Mouse (Mus musculus) limb, embryonic 12.5 days (tissue): ENCODE measurements around the gene Uqcc1. TPM values are rescaled to one million over a fixed set of nuclear protein-coding genes. Genes with fewer than 3 reads are reported as not detected.

Experiments
- ATAC-seq: fragments of 200-750 bp; cut with Nextera tagmentation; 2 replicates; pipeline ENCODE4 v1.8.0; 2017; ENCODE audit warnings: low read depth, moderate TSS enrichment; ENCODE audit not compliant: insufficient number of reproducible peaks, insufficient read depth, low FRiP score, low TSS enrichment
- H3K27ac ChIP-seq: fragments of 300-500 bp; sonication (generic); 2 replicates; pipeline ENCODE4 v1.5.1; 2016; ENCODE audit warnings: mild to moderate bottlenecking, moderate library complexity
- H3K27me3 ChIP-seq: fragments of 300-500 bp; sonication (generic); 2 replicates; pipeline ENCODE4 v1.6.1; 2016; ENCODE audit warnings: mild to moderate bottlenecking, moderate library complexity
- H3K36me3 ChIP-seq: fragments of 300-500 bp; sonication (generic); 2 replicates; pipeline ENCODE4 v1.6.1; 2016; ENCODE audit warnings: mild to moderate bottlenecking, moderate library complexity
- H3K4me1 ChIP-seq: fragments of 300-500 bp; sonication (generic); replicated peaks from 2 replicates; pipeline ENCODE4 v1.6.1; 2016
- H3K4me2 ChIP-seq: fragments of 300-500 bp; sonication (generic); 2 replicates; pipeline ENCODE4 v1.6.1; 2016; ENCODE audit warnings: mild to moderate bottlenecking, moderate library complexity
- H3K4me3 ChIP-seq: fragments of 300-500 bp; sonication (generic); replicated peaks from 2 replicates; pipeline ENCODE4 v1.5.1; 2016; ENCODE audit warnings: mild to moderate bottlenecking
- H3K9ac ChIP-seq: fragments of 300-500 bp; sonication (generic); replicated peaks from 2 replicates; pipeline ENCODE4 v1.6.1; 2016; ENCODE audit warnings: mild to moderate bottlenecking, moderate library complexity
- H3K9me3 ChIP-seq: fragments of 300-500 bp; sonication (generic); 2 replicates; pipeline ENCODE4 v1.6.1; 2016; ENCODE audit warnings: mild to moderate bottlenecking, moderate library complexity
- WGBS: fragments of 180-500 bp; shearing (Covaris S2); methylation state at CpG from one replicate; pipeline ENCODE4 v1.1.7; 2016; 5-methylcytosine and 5-hydroxymethylcytosine counted together
- polyA plus RNA-seq: library from polyadenylated mRNA; unstranded; fragments of >200 nt; fragmentation: Nextera tagmentation; extraction: Ambion mirVana; gene quantifications from 2 replicates; pipeline ENCODE4 v1.2.1, GENCODE M21; 2016

Uqcc1 gene
- polyA plus RNA-seq: 64.8 and 66.9 TPM in 2 replicates

DNA sequence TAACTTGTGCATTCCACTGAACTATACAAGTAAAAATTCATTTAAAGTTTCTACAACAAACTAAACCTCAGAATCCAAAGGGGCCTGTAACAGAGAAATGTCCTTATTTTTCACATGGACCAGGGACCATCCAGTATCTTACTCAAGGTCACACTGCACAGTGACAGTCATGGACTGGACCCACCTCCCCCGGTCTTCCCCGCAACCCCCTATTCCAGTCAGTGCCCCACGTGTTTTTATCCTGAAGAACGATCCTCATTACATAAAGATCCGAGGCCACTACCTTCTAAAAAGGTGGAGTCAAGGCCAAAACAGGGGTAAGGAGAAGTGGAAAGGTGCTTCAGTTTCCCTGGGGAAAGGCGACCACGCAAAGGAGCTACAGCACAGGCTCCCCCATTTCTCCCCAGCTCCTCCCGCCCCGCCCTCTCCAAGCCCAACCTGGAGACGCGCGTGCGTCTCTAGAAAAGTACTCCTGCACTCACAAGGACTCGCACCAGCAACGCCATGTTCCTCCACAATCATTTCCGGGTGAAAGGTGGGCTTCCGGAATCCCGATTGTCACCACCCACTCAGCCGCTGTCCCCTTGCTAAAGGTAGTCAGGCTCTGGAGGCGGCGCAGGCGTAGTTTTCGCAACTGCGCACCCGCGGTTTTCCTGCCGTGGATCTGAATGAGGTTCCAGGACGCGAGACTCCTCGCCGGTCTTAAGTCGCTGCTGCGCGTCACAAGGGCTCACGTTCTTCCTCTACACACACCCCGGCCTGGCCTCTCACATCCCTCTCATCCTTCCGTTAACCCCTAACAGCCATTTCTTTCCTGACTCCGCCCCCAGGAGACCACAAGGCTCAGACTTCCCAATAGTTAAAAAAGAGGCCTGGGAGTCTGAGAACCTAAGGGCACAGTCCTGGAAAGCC, at the start of gene Uqcc1:
TSS of gene Uqcc1 (minus strand) at position 780 of the 912 bp plus-strand sequence.
- Histone ChIP-seq H3K4me2 (peak within 1 kb of the TSS; percentile 80), H3K9me3 (peaks cover 3% of the 10 kb centered on the region; the same call in 1 of the 2 replicates), H3K27me3 (no peaks in the 10 kb centered on the region), H3K4me3 (peak within 1 kb of the TSS; percentile 62), H3K4me1 (peaks cover 19% of the 10 kb centered on the region), H3K27ac (peak within 1 kb of the TSS; percentile 91), H3K36me3 (no peaks in the 10 kb centered on the region; the same call in 1 of the 2 replicates), H3K9ac (peak within 1 kb of the TSS; percentile 57)
- peak; percentile 85 for ATAC-seq
- under 1% methylated on average over 38 of the region's 38 CpGs for WGBS

DNA sequence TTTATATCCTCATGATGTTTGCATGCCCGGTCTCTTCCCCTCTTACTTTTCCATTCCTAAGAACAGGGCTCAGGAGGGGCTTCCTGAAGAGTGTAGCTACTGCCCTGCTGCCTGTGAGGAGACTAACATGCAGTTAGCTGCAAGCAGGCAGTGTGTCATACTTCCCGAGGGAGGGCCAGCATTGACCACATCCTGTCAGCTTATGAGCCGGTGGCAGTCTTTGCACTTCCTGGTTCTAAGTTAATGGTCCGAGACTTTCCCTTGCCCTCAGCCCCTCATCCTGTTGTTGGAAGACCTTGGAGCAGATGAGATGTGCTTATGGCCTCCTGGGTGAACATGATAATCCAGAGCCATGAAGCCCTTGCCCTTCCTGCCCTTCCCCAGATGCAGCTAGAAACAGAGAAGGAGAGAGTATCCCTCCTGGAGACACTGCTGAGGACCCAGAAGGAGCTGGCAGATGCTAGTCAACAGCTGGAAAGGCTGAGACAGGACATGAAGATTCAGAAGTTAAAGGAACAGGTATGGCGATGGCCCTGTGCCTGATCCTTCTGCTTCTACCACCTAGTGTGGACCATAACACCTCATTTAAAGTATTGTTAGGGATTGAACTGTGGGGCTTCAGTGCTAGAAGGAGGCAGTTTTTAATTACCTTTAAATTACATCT, 49.4 kb upstream of the Uqcc1 start:
- no peak overlapping the region for H3K9ac ChIP-seq
- peaks cover 97% of the 10 kb centered on the region for H3K36me3 ChIP-seq
- ATAC-seq: no peak
- no peaks in the 10 kb centered on the region for H3K27me3 ChIP-seq
- H3K4me1 ChIP-seq: no peaks in the 10 kb centered on the region
- H3K4me3 ChIP-seq: no peak overlapping the region
- H3K4me2 ChIP-seq: no peak overlapping the region
- WGBS: 82% methylated on average over 5 of the region's 5 CpGs
- no peak overlapping the region for H3K27ac ChIP-seq
- no peaks in the 10 kb centered on the region for H3K9me3 ChIP-seq

DNA sequence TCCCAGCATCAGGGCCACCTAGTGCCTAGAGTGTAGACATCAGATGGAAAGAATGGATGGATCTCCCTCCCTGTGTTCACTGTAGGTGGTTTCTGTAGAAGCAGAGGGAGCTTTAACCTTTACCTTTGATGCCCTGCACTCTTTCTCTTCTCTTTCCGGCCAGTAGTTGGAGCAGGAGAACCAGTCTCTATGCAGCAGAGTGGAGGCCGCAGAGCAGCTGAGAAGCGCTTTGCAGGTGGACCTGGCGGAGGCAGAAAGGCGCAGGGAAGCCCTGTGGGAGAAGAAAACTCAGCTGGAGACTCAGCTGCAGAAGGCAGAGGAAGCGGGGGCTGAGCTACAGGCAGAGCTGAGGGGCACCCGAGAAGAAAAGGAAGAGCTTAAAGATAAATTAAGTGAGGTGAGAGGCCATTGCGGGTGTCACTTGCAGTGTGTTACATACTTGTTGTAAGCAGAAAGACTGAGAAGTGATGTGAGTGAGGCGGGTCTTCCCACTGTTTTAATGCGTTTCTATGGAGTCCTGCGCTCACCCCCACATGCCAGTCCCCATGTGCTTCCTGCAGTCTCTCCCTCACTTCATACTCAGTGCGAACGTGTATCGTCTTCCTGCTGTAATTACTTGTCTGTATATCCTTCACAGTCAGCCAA, 44.1 kb upstream of the Uqcc1 start:
- Histone ChIP-seq H3K27me3 (no peaks in the 10 kb centered on the region), H3K36me3 (peaks cover 93% of the 10 kb centered on the region), H3K27ac (no peak overlapping the region), H3K9me3 (no peaks in the 10 kb centered on the region), H3K4me3 (no peak overlapping the region), H3K9ac (no peak overlapping the region), H3K4me2 (no peak overlapping the region), H3K4me1 (no peaks in the 10 kb centered on the region)
- WGBS: 79% methylated on average over 14 of the region's 14 CpGs
- no peak for ATAC-seq

DNA sequence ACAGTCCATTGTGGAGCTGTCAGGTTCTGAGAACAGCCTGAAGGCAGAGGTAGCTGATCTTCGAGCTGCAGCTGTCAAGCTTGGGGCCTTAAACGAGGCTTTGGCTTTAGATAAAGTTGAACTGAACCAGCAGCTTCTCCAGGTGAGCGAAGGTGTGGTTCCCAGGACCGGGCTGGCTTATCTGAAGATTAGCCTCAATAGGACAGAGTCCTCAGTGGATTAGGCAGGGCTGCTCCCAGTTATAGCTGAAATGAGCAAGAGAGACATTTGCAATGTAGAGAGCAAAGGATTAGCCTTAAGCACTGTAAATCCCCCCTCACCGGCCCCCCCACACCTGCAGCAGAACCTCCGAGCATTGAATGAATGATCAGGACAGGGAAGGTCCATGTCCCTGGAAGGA, 43.2 kb upstream of the Uqcc1 start:
- Histone ChIP-seq H3K4me1 (no peaks in the 10 kb centered on the region), H3K36me3 (peaks cover 93% of the 10 kb centered on the region), H3K4me3 (no peak overlapping the region), H3K9ac (no peak overlapping the region), H3K27me3 (no peaks in the 10 kb centered on the region), H3K9me3 (no peaks in the 10 kb centered on the region), H3K4me2 (no peak overlapping the region), H3K27ac (no peak overlapping the region)
- 90% methylated on average over 6 of the region's 6 CpGs for WGBS
- ATAC-seq: no peak

DNA sequence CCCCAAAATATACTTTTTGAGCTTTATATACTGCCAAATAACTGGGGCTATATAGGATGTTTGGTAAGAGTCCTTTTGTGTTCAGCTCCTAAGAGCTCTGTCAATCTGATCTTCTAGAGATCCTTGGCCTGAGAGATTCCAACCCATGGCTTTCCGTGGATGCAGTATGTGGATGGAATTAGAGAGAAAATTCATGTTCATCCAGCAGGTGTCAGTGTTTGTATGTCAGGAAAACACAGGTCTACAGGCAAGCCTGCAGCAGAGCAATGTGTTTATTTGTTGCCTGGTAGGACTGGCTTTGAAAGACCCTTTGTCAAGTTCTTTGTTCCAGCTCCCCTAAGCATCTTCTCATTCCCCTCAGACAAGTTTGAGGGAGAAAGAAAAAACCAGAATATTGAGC, 32.9 kb upstream of the Uqcc1 start:
- no peaks in the 10 kb centered on the region for H3K9me3 ChIP-seq
- H3K4me2 ChIP-seq: no peak overlapping the region
- 54% methylated on average over 1 of the region's 1 CpGs for WGBS
- H3K4me3 ChIP-seq: no peak overlapping the region
- H3K9ac ChIP-seq: no peak overlapping the region
- H3K27ac ChIP-seq: no peak overlapping the region
- H3K27me3 ChIP-seq: no peaks in the 10 kb centered on the region
- peaks cover 74% of the 10 kb centered on the region for H3K36me3 ChIP-seq
- no peak for ATAC-seq
- no peaks in the 10 kb centered on the region for H3K4me1 ChIP-seq

DNA sequence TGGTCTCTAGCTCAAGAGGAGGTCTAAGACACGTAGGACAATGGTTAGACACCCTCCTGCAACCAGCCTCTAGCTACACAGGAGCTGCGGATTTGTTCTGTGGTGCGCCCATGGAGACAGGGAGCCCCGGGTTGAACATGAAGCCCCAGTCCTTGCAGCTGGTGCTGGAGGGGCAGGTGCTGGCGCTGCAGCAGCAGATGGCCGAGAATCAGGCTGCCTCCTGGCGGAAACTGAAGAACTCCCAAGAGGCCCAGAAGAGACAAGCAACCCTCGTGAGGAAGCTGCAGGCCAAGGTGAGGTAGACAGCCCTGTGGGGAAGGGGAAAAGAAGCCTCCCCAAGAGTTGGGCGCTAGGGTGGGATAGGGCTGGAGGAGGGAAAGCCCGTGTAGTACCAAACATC, 31.8 kb upstream of the Uqcc1 start:
- no peaks in the 10 kb centered on the region for H3K27me3 ChIP-seq
- no peak overlapping the region for H3K27ac ChIP-seq
- H3K4me1 ChIP-seq: no peaks in the 10 kb centered on the region; the same call in 1 of the 2 replicates
- peaks cover 63% of the 10 kb centered on the region for H3K36me3 ChIP-seq
- no peaks in the 10 kb centered on the region for H3K9me3 ChIP-seq
- no peak overlapping the region for H3K4me3 ChIP-seq
- no peak overlapping the region for H3K9ac ChIP-seq
- ATAC-seq: no peak
- H3K4me2 ChIP-seq: no peak overlapping the region
- 87% methylated on average over 10 of the region's 10 CpGs for WGBS

DNA sequence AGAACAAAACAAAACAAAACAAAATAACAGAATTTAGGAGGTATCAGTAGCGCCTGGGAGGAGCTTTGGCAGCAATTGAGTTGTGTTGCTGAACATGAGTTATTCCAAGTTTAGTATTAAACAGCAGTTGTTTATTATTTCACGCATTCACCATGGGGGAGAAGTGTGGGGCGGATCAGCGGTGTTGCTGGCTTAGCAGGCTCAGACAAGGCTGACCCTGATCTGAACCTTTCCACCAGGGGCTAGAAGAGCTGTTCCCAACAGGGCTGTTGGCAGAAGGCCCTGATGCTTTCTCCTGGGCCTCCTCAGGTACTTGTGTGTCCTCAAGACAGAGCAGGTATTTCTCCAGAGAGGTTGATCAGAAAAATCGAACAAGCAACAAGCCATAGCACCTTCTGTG, 29.9 kb upstream of the Uqcc1 start:
- Histone ChIP-seq H3K27me3 (no peaks in the 10 kb centered on the region), H3K9ac (no peak overlapping the region), H3K36me3 (peaks cover 46% of the 10 kb centered on the region), H3K4me3 (no peak overlapping the region), H3K9me3 (no peaks in the 10 kb centered on the region), H3K4me2 (no peak overlapping the region), H3K27ac (no peak overlapping the region), H3K4me1 (no peaks in the 10 kb centered on the region; the same call in 1 of the 2 replicates)
- no peak for ATAC-seq
- 91% methylated on average over 5 of the region's 5 CpGs for WGBS

DNA sequence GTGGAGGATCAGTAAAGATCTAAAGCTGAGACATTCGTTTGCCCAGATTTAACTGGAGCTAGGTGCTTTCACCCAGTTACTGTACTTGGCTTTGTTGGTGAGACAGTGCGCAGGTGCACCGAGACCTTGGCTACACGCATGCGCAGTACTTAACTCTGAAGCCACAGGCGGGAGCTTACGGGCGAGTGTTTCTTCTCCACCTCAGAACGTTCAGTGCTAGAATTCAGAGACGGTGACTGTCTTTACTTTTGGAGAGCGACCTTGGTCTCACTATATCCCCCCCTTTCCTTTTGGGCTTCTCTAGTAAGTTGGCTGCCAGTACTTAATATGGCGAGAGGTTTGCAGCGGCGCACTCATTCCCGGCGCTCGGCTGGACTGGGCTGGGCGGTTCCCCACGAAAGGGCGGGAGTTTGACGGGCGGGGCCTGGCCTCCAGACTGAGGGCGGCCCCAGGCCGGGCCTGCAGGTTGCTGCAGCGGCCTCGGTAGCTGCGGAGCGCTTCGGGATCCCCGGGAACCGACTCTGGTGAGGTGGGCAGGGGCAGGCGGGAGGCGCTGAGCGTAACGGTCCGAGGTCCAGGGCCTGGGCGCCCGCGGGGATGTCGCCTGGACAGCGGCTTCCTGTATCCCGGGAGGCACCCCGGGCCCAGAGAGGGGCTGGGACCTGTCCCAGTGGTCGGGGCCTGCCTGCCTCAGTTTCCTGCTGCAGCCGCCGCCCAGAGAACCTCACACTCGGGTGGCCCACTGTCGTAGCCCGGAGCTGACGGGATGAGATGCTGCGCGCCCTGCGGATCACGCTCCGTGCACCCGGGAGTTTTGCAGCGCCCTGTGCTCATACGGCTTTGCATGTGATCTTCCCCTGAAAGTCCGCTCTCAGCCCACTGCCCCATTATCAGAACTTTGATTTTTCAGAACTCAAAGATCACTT, 26.3 kb upstream of the Uqcc1 start, which contains the start of gene Cep250:
TSS of gene Cep250 (plus strand) at position 325 of the 926 bp plus-strand sequence.
- Histone ChIP-seq H3K4me1 (no peaks in the 10 kb centered on the region; the same call in 1 of the 2 replicates), H3K4me2 (peak within 1 kb of the TSS; percentile 62), H3K4me3 (peak within 1 kb of the TSS; percentile 90), H3K36me3 (peaks cover 13% of the 10 kb centered on the region; the same call in 1 of the 2 replicates), H3K27me3 (0 out of 2 replicates have a peak, but pooled peaks cover 4% of the 10 kb centered on the region), H3K9me3 (no peaks in the 10 kb centered on the region), H3K27ac (peak within 1 kb of the TSS; percentile 93), H3K9ac (peak within 1 kb of the TSS; percentile 95)
- peak; percentile 96 for ATAC-seq
- WGBS: under 1% methylated on average over 57 of the region's 59 CpGs

DNA sequence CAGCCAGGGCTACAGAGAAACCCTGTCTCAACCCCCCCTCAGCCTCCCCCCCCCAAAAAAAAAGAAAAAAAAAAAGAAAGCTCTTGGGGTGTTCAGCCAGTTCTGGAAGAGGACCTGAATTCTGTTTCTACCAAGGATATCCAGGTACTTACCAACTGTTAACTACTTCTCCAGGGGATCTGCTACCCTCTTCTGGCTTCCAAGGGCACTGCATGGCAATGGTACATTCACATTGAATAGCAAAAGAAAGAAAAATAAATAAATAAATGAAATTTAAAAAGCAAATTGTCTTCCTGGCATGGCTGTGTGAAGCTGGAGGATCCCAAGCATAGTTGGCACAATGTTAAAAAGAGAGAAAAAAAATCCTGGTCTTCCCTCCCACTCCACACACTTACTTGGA, 21.9 kb upstream of the Uqcc1 start:
- no peaks in the 10 kb centered on the region for H3K36me3 ChIP-seq
- no peaks in the 10 kb centered on the region for H3K9me3 ChIP-seq
- no peak for ATAC-seq
- H3K9ac ChIP-seq: no peak overlapping the region
- H3K27me3 ChIP-seq: 0 out of 2 replicates have a peak, but pooled peaks cover 4% of the 10 kb centered on the region
- H3K27ac ChIP-seq: no peak overlapping the region
- H3K4me2 ChIP-seq: no peak overlapping the region
- H3K4me3 ChIP-seq: no peak overlapping the region
- peaks cover 23% of the 10 kb centered on the region for H3K4me1 ChIP-seq

DNA sequence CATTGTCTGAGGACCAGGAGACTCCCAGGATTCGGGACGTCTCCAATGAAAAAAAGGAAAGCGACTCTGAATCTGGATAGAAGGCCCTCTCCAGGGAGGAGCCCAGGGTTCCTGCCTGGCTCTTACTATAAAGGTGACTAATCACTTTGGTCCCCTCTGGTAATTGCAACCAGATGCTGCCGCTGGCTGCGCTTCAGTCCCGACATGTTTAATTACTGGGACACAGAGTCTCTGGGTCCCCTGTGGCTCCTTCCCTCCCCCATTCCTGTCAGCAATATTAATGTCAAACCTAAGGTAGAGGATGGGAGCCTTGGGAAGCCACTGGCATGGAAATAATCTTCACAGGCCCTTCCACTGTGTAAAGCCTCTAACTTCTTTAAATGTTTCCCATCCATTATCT, 19.3 kb upstream of the Uqcc1 start:
- Histone ChIP-seq H3K4me1 (peaks cover 47% of the 10 kb centered on the region), H3K4me3 (no peak overlapping the region), H3K27ac (peak overlapping the region; percentile 62; the same call in 1 of the 2 replicates), H3K36me3 (no peaks in the 10 kb centered on the region), H3K27me3 (peaks cover 4% of the 10 kb centered on the region; the same call in 1 of the 2 replicates), H3K9ac (no peak overlapping the region; the same call in 1 of the 2 replicates), H3K4me2 (peak overlapping the region; percentile 30; the same call in 1 of the 2 replicates), H3K9me3 (no peaks in the 10 kb centered on the region)
- WGBS: 5% methylated on average over 6 of the region's 6 CpGs
- no peak for ATAC-seq
